Mouse (Mus musculus): ENCODE measurements around the gene Sympk.
"Not testable (repeated sequence)": the region's sequence is repeated elsewhere in the genome, so short reads cannot be mapped to it uniquely, and the experiment has no call there.

Sympk gene

DNA sequence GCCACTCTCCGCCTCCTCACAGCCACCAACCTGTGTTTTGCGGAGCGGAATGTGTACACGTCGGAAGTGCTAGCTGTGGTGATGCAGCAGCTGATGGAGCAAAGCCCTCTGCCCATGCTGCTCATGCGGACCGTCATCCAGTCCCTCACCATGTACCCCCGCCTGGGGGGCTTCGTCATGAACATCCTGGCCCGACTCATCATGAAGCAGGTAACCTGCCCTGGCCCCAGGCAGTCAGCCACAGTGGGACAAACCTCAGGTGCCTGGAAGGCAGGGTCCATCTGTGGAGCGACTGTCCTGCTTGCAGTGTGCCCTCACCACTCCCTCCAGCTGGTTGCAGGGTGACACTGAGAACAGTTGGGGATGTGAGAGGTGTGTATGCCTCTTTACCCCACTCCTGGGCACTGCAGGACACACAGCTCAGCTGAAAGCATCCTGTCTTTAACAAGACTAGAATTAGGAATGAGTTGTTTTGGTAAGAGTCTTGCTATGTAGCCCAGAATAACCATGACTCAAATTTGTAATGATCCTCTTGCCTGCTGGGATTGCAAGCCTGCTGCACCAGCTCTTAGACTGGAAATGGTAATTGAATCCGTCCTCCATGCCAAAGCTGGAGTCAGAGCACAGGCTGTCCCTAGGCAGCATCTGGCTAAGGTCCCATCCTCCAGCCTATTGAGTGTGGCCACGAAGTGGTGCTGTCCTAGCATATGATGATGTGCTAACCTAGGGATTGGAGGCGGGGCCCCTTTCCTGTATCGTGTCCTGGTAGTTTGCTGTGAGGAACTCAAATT lies 28.4 kb downstream of the Sympk start:
- no peak for DNase-seq (ENCODE audit: low read depth)

DNA sequence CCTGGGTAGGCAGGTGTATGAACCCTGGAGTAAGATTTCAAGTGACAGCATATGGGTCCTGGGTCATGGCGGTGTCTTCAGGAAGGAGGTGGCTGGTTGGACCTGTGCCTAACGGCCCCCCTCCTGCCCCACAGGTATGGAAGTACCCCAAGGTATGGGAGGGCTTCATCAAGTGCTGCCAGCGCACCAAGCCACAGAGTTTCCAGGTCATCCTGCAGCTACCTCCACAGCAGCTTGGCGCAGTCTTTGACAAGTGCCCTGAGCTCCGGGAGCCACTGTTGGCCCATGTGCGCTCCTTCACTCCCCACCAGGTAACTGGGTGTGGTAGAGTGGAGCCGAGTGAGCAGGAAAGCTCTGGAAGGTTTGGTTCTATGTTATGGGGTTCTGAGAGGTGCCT lies 29.0 kb downstream of the Sympk start:
- DNase-seq (ENCODE audit: low read depth): no peak

DNA sequence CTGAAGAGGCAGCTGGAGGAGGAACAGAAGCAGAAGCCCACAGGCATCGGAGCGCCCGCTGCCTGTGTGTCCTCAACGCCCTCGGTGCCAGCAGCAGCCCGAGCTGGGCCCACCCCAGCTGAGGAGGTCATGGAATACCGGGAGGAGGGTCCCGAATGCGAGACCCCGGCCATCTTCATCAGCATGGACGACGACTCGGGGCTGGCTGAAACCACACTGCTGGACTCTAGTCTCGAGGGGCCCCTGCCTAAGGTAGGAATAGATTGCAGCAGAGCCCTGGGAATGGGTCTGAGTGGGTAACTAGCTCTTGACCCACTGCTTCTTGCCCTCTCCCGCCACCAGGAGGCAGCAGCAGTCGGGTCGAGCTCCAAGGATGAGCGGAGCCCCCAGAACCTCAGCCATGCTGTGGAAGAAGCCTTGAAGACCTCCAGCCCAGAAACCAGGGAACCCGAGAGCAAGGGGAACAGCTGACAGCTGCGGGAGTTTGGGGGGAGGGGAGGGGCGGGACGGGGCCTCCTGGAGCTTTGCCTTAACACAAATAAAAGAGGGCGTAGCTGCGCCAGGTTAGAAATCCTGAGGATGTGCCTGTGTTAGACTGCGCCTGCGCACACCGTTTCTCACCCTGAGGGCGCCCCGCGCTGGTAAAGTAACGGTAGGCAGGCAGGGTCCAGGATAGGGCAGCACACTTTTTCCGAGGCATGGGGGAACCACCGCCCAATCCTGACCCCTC lies 30.0 kb downstream of the Sympk start, which contains the start of gene Rsph6a:
Gene Rsph6a (plus strand): TSS at position 644 of the 730 bp plus-strand sequence.
- DNase-seq (ENCODE audit: low read depth): no peak

DNA sequence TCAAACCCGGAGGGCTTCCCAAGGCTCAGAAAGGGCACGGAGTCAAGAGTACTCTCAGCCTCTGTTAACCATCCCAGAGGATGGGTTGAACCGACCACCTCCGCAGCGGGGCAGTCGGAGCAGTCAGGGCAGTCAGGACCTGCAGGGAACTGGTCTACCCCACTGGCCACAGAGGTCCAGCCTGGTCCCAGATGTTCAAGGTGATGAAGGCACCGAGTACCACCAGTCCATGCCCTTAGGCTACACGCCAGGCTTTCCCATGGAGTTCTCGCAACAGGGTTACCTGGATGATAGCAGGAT lies 30.6 kb downstream of the Sympk start:
- DNase-seq (ENCODE audit: low read depth): no peak

DNA sequence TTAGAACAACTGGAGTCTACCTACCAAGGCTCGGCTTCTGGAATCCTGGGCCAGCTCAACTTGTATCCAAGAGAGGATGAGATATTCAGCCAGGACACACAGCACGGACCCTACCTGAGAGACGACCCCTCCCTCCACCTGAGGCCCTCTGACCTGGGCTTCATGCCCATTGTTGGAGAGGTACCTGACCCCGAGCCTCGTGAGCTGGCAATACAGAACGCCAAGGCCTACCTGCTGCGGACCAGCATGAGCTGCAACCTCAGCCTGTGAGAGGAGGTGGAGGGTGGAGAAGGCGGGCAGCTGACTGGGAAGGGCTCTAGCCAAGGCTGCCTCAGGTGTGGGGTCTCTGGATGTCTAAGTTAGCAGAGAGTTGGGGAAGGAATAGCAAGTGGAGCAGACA lies 30.9 kb downstream of the Sympk start:
- no peak for DNase-seq (ENCODE audit: low read depth)

DNA sequence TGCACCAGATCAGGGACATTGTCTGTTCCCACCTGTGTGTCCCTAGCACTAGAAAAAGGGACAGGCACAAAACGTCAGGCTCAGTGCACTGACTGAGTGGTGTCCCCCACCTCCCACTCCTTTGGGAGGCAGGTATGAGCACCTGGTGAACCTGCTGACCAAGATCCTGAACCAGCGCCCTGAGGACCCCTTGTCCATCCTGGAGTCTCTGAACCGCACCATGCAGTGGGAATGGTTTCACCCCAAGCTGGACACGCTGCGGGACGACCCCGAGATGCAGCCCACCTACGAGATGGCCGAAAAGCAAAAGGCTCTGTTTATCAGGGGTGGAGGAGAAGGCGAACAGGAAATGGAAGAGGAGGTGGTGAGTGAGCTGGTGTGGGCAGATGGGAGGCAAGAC lies 33.2 kb downstream of the Sympk start:
- DNase-seq (ENCODE audit: low read depth): no peak

DNA sequence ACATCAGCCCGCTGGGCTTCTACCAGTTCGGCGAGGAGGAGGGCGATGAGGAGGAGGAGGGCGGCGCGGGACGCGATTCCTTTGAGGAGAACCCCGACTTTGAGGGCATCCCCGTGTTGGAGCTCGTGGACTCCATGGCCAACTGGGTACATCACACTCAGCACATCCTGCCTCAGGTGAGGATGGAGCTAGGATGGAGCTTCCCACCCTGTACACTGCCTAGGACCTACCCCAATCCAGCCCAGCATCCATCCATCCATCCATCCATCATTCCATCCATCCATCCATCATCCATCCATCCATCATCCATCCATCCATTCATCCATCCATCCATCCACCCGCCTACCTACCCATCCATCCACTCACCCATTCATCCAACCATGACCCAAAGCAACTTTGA lies 41.7 kb downstream of the Sympk start:
- DNase-seq (ENCODE audit: low read depth): no peak

DNA sequence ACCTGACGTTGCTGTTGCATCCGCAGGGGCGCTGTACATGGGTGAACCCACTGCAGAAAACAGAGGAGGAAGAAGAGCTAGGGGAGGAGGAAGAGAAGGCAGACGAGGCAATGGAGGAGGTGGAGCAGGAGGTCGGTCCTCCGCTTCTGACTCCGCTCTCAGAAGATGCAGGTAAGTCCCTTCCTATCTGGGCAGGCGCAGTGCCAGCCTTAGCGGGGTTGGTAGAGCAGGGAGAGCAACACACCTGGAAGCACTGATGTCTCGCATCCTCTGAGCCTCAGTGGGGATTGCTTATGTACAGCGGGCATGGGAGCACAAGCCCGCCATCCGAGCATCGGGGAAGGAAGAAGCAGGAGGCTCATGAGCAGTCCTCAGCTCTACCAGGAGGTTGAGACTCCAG lies 42.9 kb downstream of the Sympk start:
- DNase-seq (ENCODE audit: low read depth): no peak

DNA sequence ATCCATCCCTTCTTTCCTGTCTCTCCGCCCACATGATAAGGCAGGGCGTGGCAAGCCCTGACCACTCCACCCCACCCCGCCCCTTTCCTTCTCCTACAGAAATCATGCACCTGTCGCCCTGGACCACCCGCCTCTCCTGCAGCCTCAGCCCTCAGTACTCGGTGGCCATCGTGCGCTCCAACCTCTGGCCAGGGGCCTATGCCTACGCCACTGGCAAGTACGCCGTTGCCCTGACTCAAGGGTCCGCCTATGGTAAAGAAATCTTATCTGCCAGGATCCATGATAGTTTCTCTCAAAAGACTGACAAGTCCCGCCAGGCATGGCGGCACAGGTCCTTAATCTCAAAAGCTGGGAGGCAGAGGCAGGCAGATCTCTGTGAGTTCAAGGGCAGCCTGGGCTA lies 43.8 kb downstream of the Sympk start:
- no peak for DNase-seq (ENCODE audit: low read depth)

DNA sequence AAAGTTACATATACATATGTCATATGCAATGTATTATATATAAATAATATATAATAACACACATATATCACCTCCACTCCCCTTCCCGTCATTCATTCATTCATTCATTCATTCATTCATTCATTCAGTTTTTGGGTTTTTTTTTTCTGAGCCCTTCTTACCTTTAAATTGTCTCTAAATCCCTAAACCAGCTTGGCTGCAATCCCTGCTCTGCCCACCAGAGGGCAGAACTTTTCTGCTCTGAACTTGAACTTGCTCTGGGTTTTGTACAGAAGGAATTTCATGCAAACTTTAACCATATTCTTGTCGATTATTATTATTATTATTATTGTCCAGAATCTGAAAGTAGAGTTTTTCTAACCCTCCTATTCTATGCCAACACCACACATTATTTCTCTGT lies 44.5 kb downstream of the Sympk start:
- peak; percentile 79 for DNase-seq (ENCODE audit: low read depth)

DNA sequence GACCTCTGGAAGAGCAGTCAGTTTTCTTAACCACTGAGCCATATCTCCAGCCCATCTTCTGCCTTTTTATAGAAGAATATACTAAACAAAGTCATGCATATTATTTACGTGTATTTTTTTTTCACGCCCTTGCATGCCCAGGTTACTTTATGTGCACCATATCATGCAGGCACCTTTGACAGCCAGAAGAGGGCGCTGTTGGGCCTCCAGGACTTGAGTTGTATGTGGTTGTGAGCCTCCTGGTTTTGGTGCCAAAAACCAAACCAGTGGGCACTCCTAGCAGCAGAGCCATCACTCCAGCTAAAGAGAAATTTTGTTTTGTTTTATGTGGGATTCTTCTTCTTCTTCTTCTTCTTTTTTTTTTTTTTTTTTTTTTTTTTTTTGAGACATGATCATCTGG lies 45.3 kb downstream of the Sympk start:
- peak; percentile 50 for DNase-seq (ENCODE audit: low read depth)

DNA sequence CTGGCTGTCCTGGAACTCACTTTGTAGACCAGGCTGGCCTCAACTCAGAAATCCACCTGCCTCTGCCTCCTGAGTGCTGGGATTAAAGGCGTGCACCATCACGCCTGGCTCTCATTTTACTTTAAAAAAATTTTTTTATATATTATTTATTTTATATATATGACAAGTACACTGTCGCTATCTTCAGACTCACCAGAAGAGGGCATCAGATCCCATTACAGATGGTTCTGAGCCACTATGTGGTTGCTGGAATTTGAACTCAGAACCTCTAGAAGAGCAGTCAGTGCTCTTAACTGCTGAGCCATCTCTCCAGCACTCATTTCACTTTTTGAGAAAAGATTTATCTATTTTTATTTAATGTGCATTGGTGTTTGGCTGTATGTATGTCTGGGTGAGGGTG lies 46.8 kb downstream of the Sympk start:
- not testable (repeated sequence) for DNase-seq (ENCODE audit: low read depth)

DNA sequence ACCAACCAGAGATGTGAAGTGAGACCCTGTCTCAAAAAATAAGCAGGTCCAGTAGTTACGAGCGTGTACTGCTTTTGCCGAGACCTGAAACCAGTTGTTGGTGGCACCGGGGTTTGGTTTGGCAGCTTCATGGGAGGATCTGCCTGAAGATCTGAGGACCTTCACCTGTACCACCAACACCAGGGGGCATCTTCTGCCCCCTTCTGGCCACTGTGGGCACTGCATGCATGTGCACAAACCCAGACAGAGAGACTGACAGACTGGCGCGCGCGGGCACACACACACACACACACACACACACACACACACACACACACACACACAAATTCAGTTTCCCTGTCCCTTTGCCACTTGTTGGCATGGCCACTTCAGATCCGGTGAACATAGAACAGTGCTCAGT lies 49.3 kb downstream of the Sympk start:
- no peak for DNase-seq (ENCODE audit: low read depth)

DNA sequence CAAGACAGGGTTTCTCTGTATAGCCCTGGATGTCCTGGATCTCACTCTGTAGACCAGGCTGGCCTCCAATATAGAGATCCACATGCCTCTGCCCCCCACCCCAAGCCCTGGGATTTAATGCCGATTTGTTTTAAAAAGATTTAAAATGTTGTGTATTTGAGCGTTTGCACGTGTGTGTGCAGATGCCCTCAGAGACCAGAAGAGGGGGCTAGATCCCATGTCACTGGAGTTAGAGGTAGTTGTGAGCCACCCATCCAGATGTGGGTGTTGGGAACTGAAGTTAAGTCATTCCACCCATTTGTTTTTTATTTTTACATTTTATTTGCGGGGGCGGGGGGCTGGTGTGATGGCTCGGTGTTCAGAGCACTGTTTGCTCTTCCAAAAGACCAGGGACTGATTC lies 50.3 kb downstream of the Sympk start:
- DNase-seq (ENCODE audit: low read depth): no peak

DNA sequence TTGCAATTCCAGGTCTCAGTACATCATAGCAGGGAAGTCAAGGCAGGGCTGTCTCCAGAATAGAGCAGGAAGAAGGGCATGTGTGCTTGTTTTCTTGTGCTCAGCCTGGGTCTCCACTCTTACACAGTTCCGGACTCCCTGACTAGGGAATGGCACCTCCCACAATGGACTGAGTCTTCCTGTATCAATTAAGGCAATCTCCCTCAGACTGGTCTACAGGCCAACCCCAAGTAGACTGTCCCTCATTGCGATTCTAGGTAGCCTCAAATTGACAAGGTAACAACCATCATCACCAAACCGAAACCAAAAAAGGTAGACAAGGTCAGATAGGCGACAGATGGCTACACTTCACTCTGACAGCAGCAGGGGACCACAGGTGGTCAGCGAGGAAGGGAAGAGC lies 51.1 kb downstream of the Sympk start:
- no peak for DNase-seq (ENCODE audit: low read depth)

DNA sequence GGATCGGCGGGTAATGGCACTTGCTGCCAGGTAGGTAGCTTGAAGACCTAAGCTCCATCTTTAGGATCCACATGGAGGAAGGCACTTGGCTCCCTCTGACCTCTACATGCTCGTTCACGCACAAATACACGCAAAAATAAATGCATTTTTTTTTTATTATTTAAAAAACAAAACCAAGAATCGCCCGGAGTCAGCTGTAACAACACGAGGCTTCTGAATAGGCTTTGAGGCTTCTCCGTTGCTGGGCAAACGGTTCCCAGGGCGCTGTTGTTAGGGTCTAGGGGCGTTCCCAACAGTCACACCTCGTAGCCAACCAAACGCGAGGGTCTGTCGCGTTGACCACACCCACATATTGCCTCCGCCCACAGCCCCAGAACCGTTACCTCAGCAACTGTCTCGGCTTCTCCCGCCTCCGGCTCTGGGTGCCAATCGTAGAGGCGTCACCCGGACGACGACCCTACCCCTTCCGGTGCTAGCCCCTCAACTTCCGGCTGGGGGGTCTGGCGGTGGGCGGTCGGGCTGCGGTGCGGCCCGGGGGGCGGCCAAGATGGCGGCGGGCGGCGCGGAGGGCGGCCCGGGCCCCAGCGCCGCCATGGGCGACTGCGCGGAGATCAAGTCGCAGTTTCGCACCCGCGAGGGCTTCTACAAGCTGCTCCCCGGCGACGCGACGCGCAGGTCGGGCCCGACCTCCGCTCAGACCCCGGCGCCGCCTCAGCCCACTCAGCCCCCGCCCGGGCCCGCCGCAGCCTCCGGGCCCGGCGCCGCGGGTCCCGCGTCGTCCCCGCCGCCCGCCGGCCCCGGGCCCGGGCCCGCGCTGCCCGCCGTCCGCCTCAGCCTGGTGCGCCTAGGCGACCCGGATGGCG lies 51.8 kb downstream of the Sympk start, which contains the start of gene Dmwd:
Gene Dmwd (plus strand): TSS at position 505 of the 863 bp plus-strand sequence.
- DNase-seq (ENCODE audit: low read depth): peak; percentile 94

DNA sequence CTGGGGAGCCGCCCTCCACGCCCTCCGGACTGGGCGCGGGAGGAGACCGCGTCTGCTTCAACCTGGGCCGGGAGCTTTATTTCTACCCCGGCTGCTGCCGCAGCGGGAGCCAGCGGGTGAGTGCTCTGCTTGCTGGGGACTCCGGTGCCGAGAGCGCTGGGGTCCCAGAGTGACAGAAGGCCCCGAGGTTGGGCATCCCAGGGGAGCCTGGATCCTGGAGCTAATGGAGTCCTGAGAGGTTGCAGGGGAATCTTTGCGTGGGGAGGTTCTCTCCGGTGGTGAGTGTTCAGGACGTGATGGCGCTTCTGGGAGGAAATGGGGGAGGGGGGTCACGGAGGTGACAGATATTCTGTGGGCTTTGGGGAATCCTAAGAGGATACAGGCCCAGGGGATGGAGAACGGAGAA lies 52.4 kb downstream of the Sympk start:
- DNase-seq (ENCODE audit: low read depth): no peak

DNA sequence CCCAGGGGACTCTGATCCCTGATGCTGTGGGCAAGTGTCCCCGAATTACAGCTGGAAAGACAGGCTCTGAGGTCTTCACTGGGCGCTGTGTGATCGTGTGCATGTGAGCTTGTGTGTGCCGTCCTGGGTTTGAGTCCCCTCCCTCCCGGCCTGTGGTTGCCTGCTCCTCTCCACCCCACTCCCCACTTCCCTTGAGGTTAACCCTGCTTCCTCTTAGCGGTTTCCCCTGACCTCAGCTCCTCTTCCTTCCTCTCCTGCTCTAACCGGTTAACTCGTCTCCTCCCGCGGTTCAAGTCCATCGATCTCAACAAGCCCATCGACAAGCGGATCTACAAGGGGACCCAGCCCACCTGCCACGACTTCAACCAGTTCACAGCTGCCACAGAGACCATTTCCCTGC lies 53.6 kb downstream of the Sympk start:
- no peak for DNase-seq (ENCODE audit: low read depth)

DNA sequence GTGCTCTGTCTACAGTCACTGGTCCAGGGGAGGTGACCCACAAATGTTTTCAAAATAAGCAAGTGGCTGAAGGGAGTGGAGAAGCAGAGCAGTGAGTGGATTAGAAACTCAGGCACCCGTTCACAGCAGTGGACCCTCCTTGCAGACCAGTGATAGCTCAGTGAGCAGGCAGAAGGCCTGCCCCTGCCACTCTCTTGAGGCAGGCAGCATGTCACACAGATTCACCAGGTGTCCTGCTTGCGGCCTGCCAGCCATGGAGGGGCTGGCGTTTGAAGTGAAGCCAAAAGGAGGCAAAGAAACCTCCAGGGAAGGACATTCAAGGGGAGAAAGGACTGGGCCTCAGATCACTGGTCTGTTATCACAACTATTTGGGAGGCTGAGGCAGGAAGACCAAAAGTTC lies 54.6 kb downstream of the Sympk start:
- no peak for DNase-seq (ENCODE audit: low read depth)

DNA sequence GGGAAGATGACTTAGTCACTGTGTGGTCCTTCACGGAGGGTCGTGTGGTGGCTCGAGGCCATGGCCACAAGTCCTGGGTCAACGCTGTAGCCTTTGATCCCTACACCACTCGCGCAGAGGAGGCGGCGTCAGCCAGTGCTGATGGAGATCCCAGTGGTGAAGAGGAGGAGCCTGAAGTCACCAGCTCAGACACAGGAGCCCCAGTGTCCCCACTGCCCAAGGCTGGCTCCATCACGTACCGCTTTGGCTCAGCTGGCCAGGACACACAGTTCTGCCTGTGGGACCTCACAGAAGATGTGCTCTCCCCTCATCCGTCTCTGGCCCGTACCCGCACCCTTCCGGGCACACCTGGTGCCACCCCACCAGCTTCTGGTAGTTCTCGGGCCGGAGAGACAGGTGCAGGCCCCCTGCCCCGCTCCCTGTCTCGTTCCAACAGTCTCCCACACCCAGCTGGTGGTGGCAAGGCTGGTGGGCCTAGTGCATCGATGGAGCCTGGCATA lies 56.3 kb downstream of the Sympk start:
- no peak for DNase-seq (ENCODE audit: low read depth)

DNA sequence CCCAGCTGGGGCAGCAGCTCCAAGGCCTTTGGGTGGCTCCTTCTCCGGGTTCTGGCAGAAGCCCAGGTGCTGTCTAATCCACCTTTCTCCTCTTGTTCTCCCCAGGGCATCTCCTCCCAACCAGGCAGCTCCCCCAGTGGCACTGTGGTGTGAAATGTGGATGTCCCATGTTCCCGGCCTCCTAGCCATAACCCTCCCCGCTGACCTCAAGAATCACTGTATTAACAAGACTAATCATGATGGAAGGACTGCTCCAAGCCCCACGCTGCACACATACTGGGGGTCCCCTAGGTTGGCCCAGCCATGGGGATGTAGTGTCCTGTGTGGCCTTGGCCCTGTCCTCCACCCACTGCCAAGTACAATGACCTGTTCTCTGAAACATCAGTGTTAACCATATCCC lies 58.0 kb downstream of the Sympk start:
- no peak for DNase-seq (ENCODE audit: low read depth)

DNA sequence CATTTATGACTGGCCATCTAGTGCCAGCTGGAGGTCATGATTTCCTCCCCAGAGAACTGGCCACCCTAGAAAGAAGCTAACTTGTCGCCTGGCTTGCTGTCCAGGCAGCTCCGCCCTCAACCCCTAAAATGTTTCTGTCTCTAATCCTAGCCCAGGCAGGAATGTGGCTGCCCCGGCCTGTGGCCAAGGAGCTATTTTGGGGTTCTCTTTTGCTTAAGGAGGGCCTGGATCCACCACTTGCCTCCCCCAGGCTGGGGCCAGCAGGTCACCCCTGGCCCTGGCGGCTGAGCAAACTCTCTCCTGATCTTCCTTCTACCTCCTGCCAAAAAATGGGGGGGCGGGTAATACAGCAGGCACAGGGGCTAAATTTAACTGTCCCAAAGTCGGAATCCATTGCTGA lies 58.9 kb downstream of the Sympk start:
- no peak for DNase-seq (ENCODE audit: low read depth)

DNA sequence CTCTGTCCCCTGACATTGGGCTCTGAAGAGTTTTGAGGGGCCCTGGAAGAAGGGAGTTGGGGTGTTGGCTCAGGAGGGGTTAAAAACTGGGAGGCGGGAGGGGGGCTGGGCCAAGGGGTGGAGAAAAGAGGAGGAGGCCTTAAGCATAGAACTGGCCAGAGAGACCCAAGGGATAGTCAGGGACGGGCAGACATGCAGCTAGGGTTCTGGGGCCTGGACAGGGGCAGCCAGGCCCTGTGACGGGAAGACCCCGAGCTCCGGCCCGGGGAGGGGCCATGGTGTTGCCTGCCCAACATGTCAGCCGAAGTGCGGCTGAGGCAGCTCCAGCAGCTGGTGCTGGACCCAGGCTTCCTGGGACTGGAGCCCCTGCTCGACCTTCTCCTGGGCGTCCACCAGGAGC lies 59.5 kb downstream of the Sympk start, which contains the start of gene Dmpk:
Gene Dmpk (plus strand): TSS at position 149 of the 400 bp plus-strand sequence.
- DNase-seq (ENCODE audit: low read depth): no peak
